Mouse (Mus musculus) forebrain, postnatal 0 days (tissue): ENCODE measurements around the gene Igfbp4. TPM values are rescaled to one million over a fixed set of nuclear protein-coding genes. Genes with fewer than 3 reads are reported as not detected.

Experiments
- ATAC-seq: fragments of 200-750 bp; cut with Nextera tagmentation; 2 replicates; pipeline ENCODE4 v1.8.0; 2017; ENCODE audit warnings: mild to moderate bottlenecking, moderate library complexity
- DNase-seq: peaks from one replicate; pipeline ENCODE4 v3.0.0-alpha.2; 2015
- H3K27ac ChIP-seq: fragments of 300-500 bp; sonication (generic); 2 replicates; pipeline ENCODE4 v1.5.1; 2014; ENCODE audit warnings: low read depth, mild to moderate bottlenecking, antibody characterized with exemption, low read length, moderate library complexity, mixed read lengths
- H3K27me3 ChIP-seq: fragments of 300-500 bp; sonication (generic); 2 replicates; pipeline ENCODE4 v1.6.1; 2014; ENCODE audit warnings: mild to moderate bottlenecking, low read length, mixed read lengths; ENCODE audit not compliant: insufficient read depth
- H3K36me3 ChIP-seq: fragments of 300-500 bp; sonication (generic); 2 replicates; pipeline ENCODE4 v1.6.1; 2014; ENCODE audit warnings: mild to moderate bottlenecking, moderate library complexity; ENCODE audit not compliant: insufficient read depth
- H3K4me1 ChIP-seq: fragments of 300-500 bp; sonication (generic); 2 replicates; pipeline ENCODE4 v1.6.1; 2014; ENCODE audit warnings: antibody characterized with exemption; ENCODE audit not compliant: insufficient read depth
- H3K4me2 ChIP-seq: fragments of 300-500 bp; sonication (generic); 2 replicates; pipeline ENCODE4 v1.6.1; 2014; ENCODE audit warnings: low read depth, mild to moderate bottlenecking, moderate library complexity
- H3K4me3 ChIP-seq: fragments of 300-500 bp; sonication (generic); 2 replicates; pipeline ENCODE4 v1.5.1; 2014; ENCODE audit warnings: low read depth, low read length, mixed read lengths
- H3K9ac ChIP-seq: fragments of 300-500 bp; sonication (generic); 2 replicates; pipeline ENCODE4 v1.6.1; 2014; ENCODE audit warnings: mild to moderate bottlenecking
- H3K9me3 ChIP-seq: fragments of 300-500 bp; sonication (generic); 2 replicates; pipeline ENCODE4 v1.6.1; 2016; ENCODE audit warnings: low read length
- CTCF ChIP-seq: sonication (generic); IDR thresholded peaks from 2 replicates; pipeline ENCODE4 v1.5.1; 2016; ENCODE audit warnings: antibody characterized with exemption, control low read depth, low read depth
- WGBS: fragments of 180-500 bp; shearing (Covaris S2); extraction: QIAGEN DNeasy Blood & Tissue Kit; methylation state at CpG from one replicate; pipeline ENCODE4 v1.1.7; 2014; 5-methylcytosine and 5-hydroxymethylcytosine counted together
- polyA plus RNA-seq: library from polyadenylated mRNA; unstranded; fragments of >200 nt; fragmentation: Nextera tagmentation; extraction: Ambion mirVana; gene quantifications from 2 replicates; pipeline ENCODE4 v1.2.1, GENCODE M21; 2015
- total RNA-seq: library from RNA; depleted of rRNA; stranded (reverse); fragments of >200 nt; gene quantifications from 2 replicates; pipeline ENCODE4 v1.2.3, GENCODE M21; 2014; rRNA removed

The Igfbp4 gene
- total and polyA plus RNA-seq, 2 experiments from 2014 or later = 102 to 128 TPM

- Histone ChIP-seq H3K27me3 (no peaks in the 10 kb centered on the region), H3K27ac (no peak overlapping the region), H3K4me2 (no peak overlapping the region), H3K9me3 (no peaks in the 10 kb centered on the region), H3K36me3 (no peaks in the 10 kb centered on the region), H3K9ac (no peak overlapping the region), H3K4me1 (no peaks in the 10 kb centered on the region), H3K4me3 (no peak overlapping the region)
- DNase-seq = no peak
- TF ChIP-seq CTCF = no peak
- ATAC-seq = no peak
- WGBS = 91% methylated on average over 9 of the region's 9 CpGs
Measured at GRCm38 (mm10) chr11:99098924-99099323, 57.9 kb downstream of the Igfbp4 start.

DNA sequence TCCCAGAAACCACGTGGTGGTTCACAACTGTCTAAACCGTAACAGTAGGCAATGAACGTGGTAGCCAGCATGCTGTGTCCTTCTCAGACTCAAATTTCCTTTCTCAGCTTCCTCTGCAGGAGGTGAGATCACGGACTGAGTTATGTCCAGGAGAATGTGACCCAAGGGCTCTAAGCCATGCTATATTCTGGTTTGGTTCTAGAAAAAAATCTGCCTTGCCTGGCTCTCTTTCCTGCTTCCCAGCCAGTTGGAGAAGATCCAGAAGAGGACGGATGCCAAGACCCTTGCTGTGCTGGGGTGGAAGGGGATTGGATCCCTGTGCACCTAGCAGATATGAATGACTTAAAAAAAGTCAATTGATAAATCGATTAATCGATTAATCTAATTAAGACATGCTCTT is 58.5 kb downstream of the Igfbp4 start:
- Histone ChIP-seq H3K9ac (no peak overlapping the region), H3K36me3 (no peaks in the 10 kb centered on the region), H3K4me2 (no peak overlapping the region), H3K4me3 (no peak overlapping the region), H3K27ac (no peak overlapping the region), H3K9me3 (no peaks in the 10 kb centered on the region), H3K27me3 (no peaks in the 10 kb centered on the region), H3K4me1 (no peaks in the 10 kb centered on the region)
- TF ChIP-seq CTCF = no peak
- WGBS = 76% methylated on average over 7 of the region's 7 CpGs
- ATAC-seq (no peak), DNase-seq (no peak)

DNA sequence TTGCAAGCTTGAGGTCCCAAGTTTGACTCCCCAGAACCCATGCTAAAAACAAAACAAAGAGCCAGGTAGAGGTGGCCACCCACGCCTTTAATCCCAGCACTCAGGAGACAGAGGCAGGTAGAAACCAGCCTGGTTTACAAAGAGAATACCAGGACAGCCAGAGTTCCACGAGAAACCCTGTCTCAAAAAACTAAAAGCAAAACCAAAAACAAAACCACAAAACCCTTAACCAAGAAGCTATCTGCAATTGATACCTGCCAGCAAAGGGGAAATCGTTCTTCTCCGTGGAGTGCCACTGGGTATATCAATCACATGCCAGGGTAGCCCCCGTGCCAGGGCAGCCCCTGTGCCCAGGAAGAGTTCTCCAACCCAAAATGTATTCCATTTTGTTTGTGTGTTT is 59.2 kb downstream of the Igfbp4 start:
- Histone ChIP-seq H3K4me1 (no peaks in the 10 kb centered on the region), H3K27ac (no peak overlapping the region), H3K9ac (no peak overlapping the region), H3K36me3 (no peaks in the 10 kb centered on the region), H3K27me3 (no peaks in the 10 kb centered on the region), H3K4me2 (no peak overlapping the region), H3K9me3 (no peaks in the 10 kb centered on the region), H3K4me3 (no peak overlapping the region)
- TF ChIP-seq CTCF = no peak
- DNase-seq (no peak), ATAC-seq (no peak)
- 81% methylated on average over 5 of the region's 5 CpGs for whole genome bisulfite sequencing

DNA sequence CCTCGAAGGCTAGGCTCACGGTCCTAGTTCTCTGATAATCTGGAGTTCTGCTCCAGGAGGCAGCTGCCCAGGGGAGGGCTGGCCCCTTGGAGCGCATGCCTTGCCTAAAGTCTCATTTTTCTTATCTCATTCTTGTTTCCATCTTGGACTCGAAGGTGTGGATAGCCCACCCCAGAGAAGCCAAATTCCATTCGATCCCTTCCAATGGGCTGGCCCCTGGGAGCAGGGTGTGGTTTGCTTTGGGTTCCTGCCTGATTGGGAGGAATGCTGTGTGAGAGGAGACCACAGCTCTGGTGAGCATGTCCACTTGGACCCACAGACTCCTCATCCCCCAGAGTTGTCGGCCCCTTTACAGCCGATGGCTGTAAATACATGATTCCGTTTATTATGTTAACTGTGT is 60.6 kb downstream of the Igfbp4 start:
- DNase-seq (no peak), ATAC-seq (no peak)
- H3K27me3 ChIP-seq = no peaks in the 10 kb centered on the region
- no peak overlapping the region for H3K4me3 ChIP-seq
- H3K27ac ChIP-seq = no peak overlapping the region
- no peak overlapping the region for H3K4me2 ChIP-seq
- TF ChIP-seq CTCF = no peak
- no peak overlapping the region for H3K9ac ChIP-seq
- H3K4me1 ChIP-seq = no peaks in the 10 kb centered on the region
- H3K9me3 ChIP-seq = no peaks in the 10 kb centered on the region
- no peaks in the 10 kb centered on the region for H3K36me3 ChIP-seq
- WGBS = 90% methylated on average over 8 of the region's 8 CpGs

DNA sequence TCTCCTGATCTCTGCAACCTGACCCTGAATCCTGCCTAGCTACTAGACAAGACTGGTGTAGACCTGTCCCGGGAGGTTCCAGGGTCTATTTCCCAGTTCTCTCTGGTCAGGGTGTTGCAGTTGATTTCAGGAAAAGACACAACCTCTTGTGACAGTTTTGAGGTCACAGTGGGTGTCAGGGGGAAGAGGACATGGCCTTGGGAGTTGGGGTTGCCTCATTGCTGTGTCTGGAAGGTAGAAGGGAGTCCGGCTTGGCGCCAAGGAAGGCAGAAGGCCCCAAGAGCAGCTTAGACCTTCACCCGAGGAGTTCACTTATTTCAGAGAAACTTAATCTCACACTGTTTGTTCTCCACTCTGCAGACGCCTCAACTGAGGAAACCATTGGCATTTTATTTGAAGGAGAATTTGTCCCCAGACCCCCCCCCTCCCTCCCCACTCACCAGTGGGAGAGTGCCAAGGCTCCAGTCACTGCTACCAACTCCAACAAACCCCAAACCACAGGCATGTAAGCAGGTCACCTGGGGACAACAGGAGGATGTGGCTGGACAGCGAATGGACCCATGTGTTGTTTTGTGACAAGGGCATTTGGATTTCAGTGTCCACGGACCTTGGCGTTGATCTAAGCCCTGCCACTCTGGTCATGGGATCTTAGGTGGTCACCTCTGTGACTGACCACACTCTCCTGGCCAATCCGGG is 61.7 kb downstream of the Igfbp4 start:
- 84% methylated on average over 9 of the region's 9 CpGs for WGBS

More for the DNA sequence above, 61.7 kb downstream of the Igfbp4 start:
- Histone ChIP-seq H3K4me3 (no peak overlapping the region), H3K4me1 (no peaks in the 10 kb centered on the region), H3K36me3 (no peaks in the 10 kb centered on the region), H3K4me2 (no peak overlapping the region), H3K27ac (no peak overlapping the region), H3K27me3 (no peaks in the 10 kb centered on the region), H3K9me3 (no peaks in the 10 kb centered on the region), H3K9ac (no peak overlapping the region)
- DNase-seq (no peak), ATAC-seq (no peak)
- no peak for TF ChIP-seq CTCF

Other genes starting within 250 kb of the Igfbp4 start
- 87.2 and 94.6 TPM in 2 replicates for gene Msl1, start 245.7 kb upstream of the Igfbp4 start, total RNA-seq
- gene Msl1, start 245.7 kb upstream of the Igfbp4 start, polyA plus RNA-seq = 16.3 and 24.1 TPM in 2 replicates
- 22.5 and 27.2 TPM in 2 replicates for gene Casc3, start 236.3 kb upstream of the Igfbp4 start, total RNA-seq
- 29.5 and 37.4 TPM in 2 replicates for gene Casc3, start 236.3 kb upstream of the Igfbp4 start, polyA plus RNA-seq
- 28.7 TPM in 2 replicates for gene Rapgefl1, start 204.5 kb upstream of the Igfbp4 start, total RNA-seq
- gene Rapgefl1, start 204.5 kb upstream of the Igfbp4 start, polyA plus RNA-seq = 5.6 and 9.8 TPM in 2 replicates
- gene Wipf2, start 177.6 kb upstream of the Igfbp4 start, total RNA-seq = 7.1 and 8.2 TPM in 2 replicates
- gene Wipf2, start 177.6 kb upstream of the Igfbp4 start, polyA plus RNA-seq = 1.6 and 3.0 TPM in 2 replicates
- 2.2 and 2.3 TPM in 2 replicates for gene Cdc6, start 133.4 kb upstream of the Igfbp4 start, total RNA-seq
- 1.3 and 1.7 TPM in 2 replicates for gene Cdc6, start 133.4 kb upstream of the Igfbp4 start, polyA plus RNA-seq
- 11.6 and 15.2 TPM in 2 replicates for gene Rara, start 113.4 kb upstream of the Igfbp4 start, total RNA-seq
- gene Rara, start 113.4 kb upstream of the Igfbp4 start, polyA plus RNA-seq = 9.5 and 10.7 TPM in 2 replicates
- 1.2 and 1.4 TPM in 2 replicates for gene Gjd3, start 58.2 kb upstream of the Igfbp4 start, total RNA-seq
- 2.0 and 2.7 TPM in 2 replicates for gene Gjd3, start 58.2 kb upstream of the Igfbp4 start, polyA plus RNA-seq
- gene Top2a, start 17.1 kb upstream of the Igfbp4 start, total RNA-seq = 30.2 and 40.7 TPM in 2 replicates
- 18.1 and 19.7 TPM in 2 replicates for gene Top2a, start 17.1 kb upstream of the Igfbp4 start, polyA plus RNA-seq
- gene Tns4, start 48.1 kb downstream of the Igfbp4 start, total RNA-seq = 0.48 TPM in 1 of 2 replicates, not detected in the other
- gene Tns4, start 48.1 kb downstream of the Igfbp4 start, polyA plus RNA-seq = 0.29 TPM in 1 of 2 replicates, not detected in the other
- 0.38 TPM in 1 of 2 replicates, not detected in the other for gene Ccr7, start 113.8 kb downstream of the Igfbp4 start, total RNA-seq
- 0.06 and 0.17 TPM in 2 replicates for gene Ccr7, start 113.8 kb downstream of the Igfbp4 start, polyA plus RNA-seq
- gene Smarce1, start 189.8 kb downstream of the Igfbp4 start, total RNA-seq = 116 and 156 TPM in 2 replicates
- gene Smarce1, start 189.8 kb downstream of the Igfbp4 start, polyA plus RNA-seq = 227 and 228 TPM in 2 replicates
- 6.5 and 7.4 TPM in 2 replicates for gene Krt222, start 202.8 kb downstream of the Igfbp4 start, total RNA-seq
- gene Krt222, start 202.8 kb downstream of the Igfbp4 start, polyA plus RNA-seq = 4.8 and 8.7 TPM in 2 replicates
- gene Krt24, start 244.0 kb downstream of the Igfbp4 start, total RNA-seq = 0.15 TPM in 1 of 2 replicates, not detected in the other
- 0.08 TPM in 2 replicates for gene Krt24, start 244.0 kb downstream of the Igfbp4 start, polyA plus RNA-seq